Mouse (Mus musculus): ENCODE results near the gene Atox1.

The Atox1 gene

DNA sequence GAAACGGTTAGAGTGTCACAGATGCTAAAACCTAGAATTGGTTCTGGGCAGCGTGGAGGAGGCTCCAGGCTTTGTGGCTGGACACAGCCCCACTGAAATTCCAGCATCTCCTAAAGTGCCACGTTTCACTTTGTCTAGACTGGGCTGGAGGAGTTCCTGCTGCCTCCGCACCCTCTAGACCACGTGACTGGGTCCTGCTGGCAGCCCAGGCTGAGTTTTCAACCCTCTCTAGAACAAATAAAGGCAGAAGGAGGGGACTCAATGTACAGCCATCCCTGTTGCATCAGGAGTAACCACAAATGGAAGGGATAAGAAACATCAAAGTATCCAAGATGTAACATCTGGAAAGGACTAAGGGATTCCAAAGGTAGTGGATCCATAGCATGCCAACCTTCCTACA, 46.7 kb downstream of the Atox1 start:
- no peak for DNase-seq (ENCODE audit: low spot score in 2 of 2)

DNA sequence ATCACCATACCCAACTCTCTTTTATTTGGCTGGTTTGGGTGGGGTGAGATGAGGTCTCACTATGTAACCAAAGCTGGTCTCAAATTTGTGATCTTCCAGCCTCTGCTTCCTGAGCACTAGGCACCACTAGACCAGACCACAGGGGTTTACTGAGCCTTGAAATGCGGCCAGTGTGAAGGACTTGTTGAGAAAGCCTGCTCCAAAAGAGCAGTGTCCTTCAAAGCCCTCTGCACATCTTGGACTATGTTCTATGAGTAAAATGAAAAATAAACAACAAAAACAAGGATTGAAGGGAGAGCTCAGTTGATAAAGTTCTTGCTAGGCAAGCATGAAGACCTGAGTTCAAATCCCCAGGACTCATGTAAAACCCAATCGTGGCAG, 47.6 kb downstream of the Atox1 start:
- DNase-seq (ENCODE audit: low spot score in 2 of 2) = no peak

DNA sequence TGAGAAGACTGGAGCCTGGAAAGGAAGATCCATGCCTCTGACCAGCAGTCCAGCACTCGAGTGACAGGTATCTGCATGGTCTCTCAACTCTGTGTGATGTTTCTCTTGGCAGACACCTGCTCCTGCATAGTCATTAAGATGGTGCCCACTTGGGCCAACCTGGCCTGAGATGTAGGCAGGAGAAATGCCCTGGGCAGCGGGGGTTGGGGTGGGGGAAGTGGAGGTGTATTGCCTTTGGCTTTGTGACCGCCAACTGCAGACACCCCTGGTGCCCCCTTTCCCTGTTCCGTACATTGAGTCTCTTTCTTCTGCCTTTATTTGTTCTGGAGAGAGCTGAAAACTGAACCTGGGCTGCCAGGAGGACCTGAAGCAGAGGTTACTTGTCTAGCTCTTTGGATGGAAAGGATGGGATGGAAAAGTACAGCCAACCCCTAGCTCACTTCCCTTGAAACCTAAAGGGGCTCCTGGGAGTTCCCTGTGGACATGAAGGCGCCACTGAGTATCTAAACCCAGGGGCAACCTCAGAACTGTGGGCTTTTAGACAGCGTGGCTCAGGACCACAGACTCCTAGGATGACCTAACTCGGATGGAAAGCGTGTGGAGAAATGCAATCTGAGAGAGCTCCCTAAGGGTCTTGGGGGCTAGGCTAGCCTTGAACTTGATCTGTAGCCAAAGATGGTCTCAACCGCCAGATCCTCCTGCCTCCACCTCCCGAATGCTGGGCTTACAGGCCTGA, 48.2 kb downstream of the Atox1 start:
- DNase-seq (ENCODE audit: low spot score in 2 of 2) = no peak

GRCm38 (mm10) chr11:55412034-55412433, 49.0 kb downstream of the Atox1 start:
- DNase-seq (ENCODE audit: low spot score in 2 of 2) = no peak

DNA sequence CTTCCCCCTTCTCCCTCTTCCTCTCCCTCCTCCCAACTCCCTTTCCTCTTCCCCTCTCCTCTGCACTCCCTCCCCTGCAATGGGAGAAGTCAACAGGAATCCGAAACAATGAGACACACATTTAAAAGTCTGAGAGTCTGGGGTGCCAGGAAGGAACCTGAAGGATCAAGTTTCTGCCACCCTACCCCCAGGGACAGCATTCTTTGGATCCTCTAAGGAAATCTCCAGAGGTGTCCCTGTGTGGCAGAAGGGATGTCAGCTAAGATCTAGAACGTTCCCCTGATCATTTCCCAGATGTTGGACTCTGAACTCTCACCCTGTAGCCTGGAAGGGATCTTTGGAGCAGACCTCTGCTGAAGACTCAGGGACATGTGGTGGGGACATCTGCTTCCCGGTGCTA, 50.5 kb downstream of the Atox1 start:
- DNase-seq (ENCODE audit: low spot score in 2 of 2) = no peak

GRCm38 (mm10) chr11:55410005-55410404, 51.0 kb downstream of the Atox1 start:
- no peak for DNase-seq (ENCODE audit: low spot score in 2 of 2)

DNA sequence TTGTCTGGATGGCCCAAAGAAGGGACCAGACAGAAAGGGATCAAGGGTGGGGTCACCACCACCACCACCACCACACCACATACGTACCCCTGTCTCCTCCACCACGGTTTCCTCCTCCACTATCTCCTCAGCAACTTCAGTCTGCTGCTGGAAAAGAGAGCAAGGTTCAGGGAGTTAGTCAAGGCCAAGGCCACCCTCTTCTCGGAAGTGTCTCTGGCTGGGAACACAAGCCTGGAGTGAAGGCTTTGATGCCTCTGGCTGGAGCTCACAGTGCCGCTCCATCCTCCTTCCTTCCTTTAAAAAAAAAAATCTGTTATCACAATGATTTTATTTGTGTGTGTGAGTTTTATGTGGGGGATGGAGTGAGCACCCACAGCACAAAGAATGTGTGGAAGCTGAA, 53.9 kb downstream of the Atox1 start:
- no peak for DNase-seq (ENCODE audit: low spot score in 2 of 2)

GRCm38 (mm10) chr11:55405601-55406469, 55.2 kb downstream of the Atox1 start:
- no peak for DNase-seq (ENCODE audit: low spot score in 2 of 2)

- DNase-seq (ENCODE audit: low spot score in 2 of 2) = no peak
Observed at GRCm38 (mm10) chr11:55404659-55405457, 56.2 kb downstream of the Atox1 start.

GRCm38 (mm10) chr11:55400863-55401262, 60.2 kb downstream of the Atox1 start:
- no peak for DNase-seq (ENCODE audit: low spot score in 2 of 2)

DNA sequence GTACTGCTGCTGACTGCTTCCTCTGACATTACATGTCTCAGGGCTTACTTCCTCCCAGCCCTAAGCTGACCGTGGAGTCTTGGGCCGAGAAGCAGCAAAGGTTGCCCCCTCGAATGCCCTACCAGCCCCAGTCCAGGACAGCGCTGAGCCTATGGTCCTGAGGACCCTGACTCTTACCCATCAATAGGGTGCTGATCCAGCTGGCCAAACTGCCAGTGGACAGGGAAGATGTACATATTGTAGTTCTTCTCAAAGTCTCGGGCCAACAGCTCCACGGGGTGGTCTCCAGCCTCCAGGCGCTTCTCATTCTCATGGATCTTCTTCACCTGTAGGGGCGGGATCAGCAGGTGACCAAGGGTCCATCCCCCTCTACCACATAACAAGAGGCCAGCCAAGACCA, 62.7 kb downstream of the Atox1 start:
- DNase-seq (ENCODE audit: low spot score in 2 of 2) = no peak

DNA sequence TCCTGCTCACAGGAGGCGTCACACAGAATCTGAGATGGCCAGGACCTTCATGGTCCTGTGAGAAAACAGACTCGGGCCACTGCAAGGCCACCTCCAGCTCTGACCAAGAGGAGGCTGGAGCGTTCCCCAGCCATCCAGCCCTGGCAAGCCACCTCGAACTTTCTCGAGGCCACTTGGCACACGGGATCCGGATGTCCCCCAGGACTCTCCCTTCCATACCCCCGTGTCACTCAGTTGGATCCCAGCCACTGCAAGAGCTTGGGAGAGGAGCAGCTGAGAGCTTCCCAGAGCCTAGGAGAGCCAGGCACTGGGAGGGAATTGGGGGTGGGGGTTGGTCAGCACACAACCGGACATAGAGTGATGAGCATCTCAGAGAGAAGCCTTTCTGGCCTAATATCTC, 63.6 kb downstream of the Atox1 start:
- no peak for DNase-seq (ENCODE audit: low spot score in 2 of 2)

GRCm38 (mm10) chr11:55397036-55397435, 64.0 kb downstream of the Atox1 start:
- DNase-seq (ENCODE audit: low spot score in 2 of 2) = no peak
